Mouse (Mus musculus): ENCODE measurements around the gene Brap. TPM values are rescaled to one million over a fixed set of nuclear protein-coding genes. Genes with fewer than 3 reads are reported as not detected.
"Not testable (repeated sequence)": the region's sequence is repeated elsewhere in the genome, so short reads cannot be mapped to it uniquely, and the experiment has no call there.

The Brap gene
- 26.8 and 41.9 TPM in 2 replicates for total RNA-seq (2014; fragmentation: Nextera tagmentation)
- total RNA-seq (2017), result 57.6 and 62.5 TPM in 2 replicates

DNA sequence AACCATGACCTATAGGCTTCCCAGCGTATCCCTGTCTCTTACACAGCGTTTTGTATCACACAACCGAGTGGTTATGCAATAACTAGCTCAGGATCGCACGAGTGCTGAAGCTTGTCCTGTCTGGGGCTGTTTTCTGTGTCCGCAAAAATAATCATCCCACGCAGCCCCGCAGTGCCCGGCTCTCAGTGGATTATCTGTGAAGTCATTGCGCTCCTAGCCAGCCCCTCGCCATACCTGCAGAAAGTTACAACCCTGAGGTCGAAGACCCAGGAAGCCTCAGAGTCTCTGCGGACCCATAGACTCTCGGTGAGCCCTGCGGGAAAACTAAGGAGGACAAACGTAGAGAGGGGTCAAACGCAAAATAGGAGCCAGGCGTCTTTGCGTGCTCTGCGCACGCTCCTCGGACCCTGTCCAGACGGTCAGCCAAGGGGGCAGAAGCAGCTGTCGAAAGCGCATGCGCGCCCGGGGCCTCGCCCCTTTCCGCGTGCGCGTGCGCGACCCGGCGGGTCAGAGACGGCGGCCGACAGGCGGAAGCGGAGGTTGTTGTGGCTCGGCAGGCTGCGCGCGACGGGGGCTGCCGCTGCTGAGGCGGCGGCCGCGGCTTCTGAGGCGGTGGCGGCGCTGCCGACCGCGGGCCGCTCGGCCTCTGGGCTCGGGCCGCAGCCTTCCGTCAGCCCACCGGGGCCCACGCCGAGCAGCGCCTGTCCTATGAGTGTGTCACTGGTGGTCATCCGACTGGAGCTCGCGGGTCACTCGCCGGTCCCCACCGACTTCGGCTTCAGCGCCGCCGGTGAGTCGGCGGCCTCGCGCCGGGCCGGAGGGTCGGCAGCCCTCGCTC lies at the start of gene Brap, which contains the start of gene Acad10:
Gene Brap, plus strand, starts transcription at position 505 of the 838 bp plus-strand sequence.
Gene Acad10, minus strand, starts transcription at position 456 of the 838 bp plus-strand sequence.
- ATAC-seq (replicated peaks; ENCODE audit: low FRiP score, low TSS enrichment, poor library complexity, severe bottlenecking), result peak; percentile 61

DNA sequence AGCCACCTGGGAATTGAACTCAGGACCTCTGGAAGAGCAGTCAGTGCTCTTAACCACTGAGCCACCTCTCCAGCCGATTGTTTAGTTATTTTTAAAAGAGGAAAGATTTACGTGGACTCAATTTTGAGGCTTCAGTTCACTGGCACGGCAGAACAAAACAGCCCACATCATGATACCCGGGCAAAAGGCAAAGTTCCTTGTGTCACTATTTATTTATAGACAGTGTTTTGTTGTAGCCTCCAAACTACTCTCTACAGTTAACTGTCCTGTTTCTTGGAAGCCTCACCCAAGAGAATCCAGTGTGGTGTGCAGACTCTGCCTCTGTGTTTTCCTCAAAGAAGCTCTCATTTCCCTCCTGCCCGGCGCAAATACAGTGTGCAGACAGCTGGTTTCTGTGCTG lies 48.3 kb upstream of the Brap start:
- no peak for ATAC-seq (replicated peaks; ENCODE audit: low FRiP score, low TSS enrichment, poor library complexity, severe bottlenecking)

DNA sequence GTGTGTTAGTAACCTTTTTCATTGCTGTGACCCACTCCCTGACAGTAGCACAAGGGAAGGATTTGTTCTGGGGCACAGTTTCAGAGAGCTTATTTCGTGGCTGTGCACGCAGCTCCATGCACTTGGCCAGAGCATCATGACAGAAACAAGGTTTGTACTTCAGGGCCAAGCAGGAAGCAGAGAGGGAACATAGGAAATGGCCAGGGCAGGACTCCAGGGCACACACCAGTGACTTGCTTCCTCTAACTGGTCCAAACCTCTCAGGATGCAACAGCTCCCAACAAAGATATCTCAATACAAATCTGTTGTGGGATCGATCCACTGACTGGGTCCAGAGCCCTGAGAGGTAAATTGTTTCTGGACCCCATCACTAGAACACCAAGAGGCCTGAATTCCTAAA lies 45.4 kb upstream of the Brap start:
- not testable (repeated sequence) for ATAC-seq (replicated peaks; ENCODE audit: low FRiP score, low TSS enrichment, poor library complexity, severe bottlenecking)

- peak; percentile 67 for ATAC-seq (replicated peaks; ENCODE audit: low FRiP score, low TSS enrichment, poor library complexity, severe bottlenecking)
These were observed 41.5 kb upstream of the Brap start, which contains the start of gene Acad12 for GRCm38 (mm10) chr5:121618592-121619513. Gene Acad12 (minus strand): TSS chr5:121618938.

- no peak for ATAC-seq (replicated peaks; ENCODE audit: low FRiP score, low TSS enrichment, poor library complexity, severe bottlenecking)
These were observed 39.3 kb upstream of the Brap start for GRCm38 (mm10) chr5:121621102-121621501.

DNA sequence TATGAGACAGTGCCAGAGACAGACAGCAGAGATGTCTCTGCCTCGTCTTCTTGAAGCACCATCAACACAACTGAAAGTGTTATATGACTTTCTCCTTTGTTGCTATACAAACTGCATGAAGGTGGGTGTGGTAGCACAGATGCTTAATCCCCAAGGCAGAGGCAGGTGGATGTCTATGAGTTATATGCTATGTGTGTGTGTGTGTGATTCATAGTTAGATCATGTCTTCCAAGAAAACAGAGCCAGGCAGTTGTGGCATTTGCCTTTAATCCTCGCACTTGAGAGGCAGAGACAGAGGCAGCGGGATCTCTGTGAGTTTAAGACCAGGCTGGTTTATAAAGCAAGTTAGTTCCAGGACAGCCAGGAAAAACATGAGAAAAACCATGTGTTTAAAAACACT lies 37.1 kb upstream of the Brap start:
- ATAC-seq (replicated peaks; ENCODE audit: low FRiP score, low TSS enrichment, poor library complexity, severe bottlenecking), result no peak

- ATAC-seq (replicated peaks; ENCODE audit: low FRiP score, low TSS enrichment, poor library complexity, severe bottlenecking), result peak; percentile 60; the same call in 1 of the 2 replicates
These were observed 32.5 kb upstream of the Brap start for GRCm38 (mm10) chr5:121627871-121628270.

DNA sequence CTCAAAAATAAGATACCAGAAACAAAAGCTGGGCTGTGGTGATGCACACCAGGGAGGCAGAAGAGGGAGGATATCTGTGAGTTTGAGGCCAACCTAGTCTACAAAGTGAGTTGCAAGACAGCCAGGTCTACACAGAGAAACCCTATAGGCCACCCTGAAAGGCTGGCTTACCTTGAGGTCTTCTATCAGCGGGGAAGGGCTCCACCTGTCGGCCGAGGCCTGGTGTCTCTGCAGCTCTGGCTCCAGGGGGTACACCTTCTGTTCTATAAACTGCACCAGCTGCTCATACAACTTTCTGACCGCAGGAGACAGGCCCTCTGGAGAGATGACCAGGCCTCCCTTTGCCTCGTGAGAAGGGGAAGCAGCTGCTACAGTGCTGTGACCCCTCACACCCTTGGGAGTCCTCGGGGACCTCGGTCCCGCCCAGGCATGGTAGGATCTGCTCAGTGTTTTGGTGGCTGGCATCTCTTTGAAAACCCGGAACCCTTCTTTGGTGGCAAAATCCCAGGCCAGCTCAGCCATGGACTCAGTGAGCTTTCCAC lies 29.2 kb upstream of the Brap start:
- ATAC-seq (replicated peaks; ENCODE audit: low FRiP score, low TSS enrichment, poor library complexity, severe bottlenecking), result not testable (repeated sequence)

DNA sequence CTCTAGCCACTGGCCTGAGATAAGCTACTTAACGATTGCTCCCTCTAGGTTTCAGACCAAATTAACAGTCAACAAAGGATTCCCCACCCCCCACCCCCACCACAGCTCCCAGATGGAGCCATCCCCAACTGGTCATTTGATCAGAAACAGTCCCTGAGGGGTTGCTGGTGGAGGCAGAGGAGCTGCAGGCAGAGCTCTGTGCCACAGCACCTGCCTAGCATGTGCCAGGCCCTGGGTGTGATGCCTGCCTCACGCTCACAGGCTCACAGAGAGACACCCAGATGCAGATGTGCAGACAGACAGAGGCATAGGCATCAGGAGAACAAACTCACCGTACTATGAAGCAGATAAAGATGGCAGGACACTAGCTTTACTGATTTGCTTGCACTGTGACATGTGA lies 27.6 kb upstream of the Brap start:
- no peak for ATAC-seq (replicated peaks; ENCODE audit: low FRiP score, low TSS enrichment, poor library complexity, severe bottlenecking)

DNA sequence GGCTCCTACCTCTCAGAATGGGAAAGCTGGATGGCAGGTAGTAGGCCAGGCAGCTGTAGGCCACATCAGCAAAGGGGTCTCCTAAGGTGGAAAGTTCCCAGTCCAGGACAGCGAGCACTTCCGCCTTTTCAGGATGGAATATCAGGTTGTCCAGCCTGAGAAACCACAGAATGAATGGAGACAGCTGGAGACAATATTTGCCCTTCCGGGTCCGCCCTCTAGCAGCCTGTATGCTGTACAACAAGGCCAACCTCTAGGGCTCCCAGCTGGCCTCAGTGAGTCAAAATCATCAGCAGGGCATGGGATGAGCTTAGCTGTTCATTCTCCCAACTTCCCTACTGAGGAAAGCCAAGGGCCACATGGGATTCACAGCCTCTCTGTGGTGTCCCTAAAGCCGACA lies 25.7 kb upstream of the Brap start:
- no peak for ATAC-seq (replicated peaks; ENCODE audit: low FRiP score, low TSS enrichment, poor library complexity, severe bottlenecking)

GRCm38 (mm10) chr5:121637296-121637695 lies 23.1 kb upstream of the Brap start:
- ATAC-seq (replicated peaks; ENCODE audit: low FRiP score, low TSS enrichment, poor library complexity, severe bottlenecking), result no peak

- no peak for ATAC-seq (replicated peaks; ENCODE audit: low FRiP score, low TSS enrichment, poor library complexity, severe bottlenecking)
These were observed 20.8 kb upstream of the Brap start for GRCm38 (mm10) chr5:121639601-121640000.

DNA sequence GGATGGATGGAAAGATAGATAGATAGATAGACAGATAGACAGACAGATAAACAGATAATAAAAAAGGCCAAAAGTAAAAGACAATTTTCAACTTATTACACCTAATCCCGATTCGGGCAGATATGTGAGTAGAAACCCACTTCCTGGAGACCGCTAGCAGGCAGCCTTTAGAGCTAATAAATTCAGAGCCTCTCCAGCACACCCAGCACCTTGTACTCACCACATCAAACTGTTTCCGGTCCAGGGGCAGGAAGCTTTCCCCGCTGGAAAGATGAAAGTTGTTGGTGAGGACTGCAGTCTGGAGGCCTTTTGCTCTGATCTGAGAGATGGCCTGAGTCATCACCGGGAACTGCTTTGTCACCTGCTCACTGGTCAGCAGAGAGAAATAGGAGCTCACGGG lies 11.2 kb upstream of the Brap start:
- no peak for ATAC-seq (replicated peaks; ENCODE audit: low FRiP score, low TSS enrichment, poor library complexity, severe bottlenecking)

- ATAC-seq (replicated peaks; ENCODE audit: low FRiP score, low TSS enrichment, poor library complexity, severe bottlenecking), result no peak
These were observed 5.8 kb upstream of the Brap start for GRCm38 (mm10) chr5:121654526-121654925.

DNA sequence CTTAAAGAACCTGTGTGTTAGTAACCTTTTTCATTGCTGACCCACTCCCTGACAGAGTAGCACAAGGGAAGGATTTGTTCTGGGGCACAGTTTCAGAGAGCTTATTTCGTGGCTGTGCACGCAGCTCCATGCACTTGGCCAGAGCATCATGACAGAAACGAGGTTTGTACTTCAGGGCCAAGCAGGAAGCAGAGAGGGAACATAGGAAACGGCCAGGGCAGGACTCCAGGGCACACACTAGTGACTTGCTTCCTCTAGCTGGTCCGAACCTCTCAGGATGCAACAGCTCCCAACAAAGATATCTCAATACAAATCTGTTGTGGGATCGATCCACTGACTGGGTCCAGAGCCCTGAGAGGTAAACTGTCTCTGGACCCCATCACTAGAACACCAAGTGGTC lies 3.5 kb upstream of the Brap start:
- ATAC-seq (replicated peaks; ENCODE audit: low FRiP score, low TSS enrichment, poor library complexity, severe bottlenecking), result not testable (repeated sequence)

DNA sequence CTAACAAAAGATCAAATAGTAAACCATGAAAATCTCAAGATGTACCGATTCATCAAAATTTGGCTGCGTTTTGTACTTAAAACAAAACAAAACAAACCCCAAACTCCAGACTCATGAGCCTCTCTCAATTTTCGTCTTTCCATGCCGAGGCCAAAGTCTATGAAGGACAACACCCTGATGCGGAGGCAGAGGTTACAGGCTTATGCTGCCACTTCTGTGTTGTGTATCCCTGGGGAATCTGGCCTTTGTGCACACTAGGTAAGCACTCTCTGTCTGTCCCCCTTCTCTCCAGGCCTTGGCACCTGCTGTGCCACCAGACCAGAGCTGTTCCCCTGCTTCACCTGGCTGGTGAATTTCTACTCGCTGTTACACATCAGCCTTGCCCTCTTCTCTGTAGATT lies 2.7 kb upstream of the Brap start:
- ATAC-seq (replicated peaks; ENCODE audit: low FRiP score, low TSS enrichment, poor library complexity, severe bottlenecking), result not testable (repeated sequence)

DNA sequence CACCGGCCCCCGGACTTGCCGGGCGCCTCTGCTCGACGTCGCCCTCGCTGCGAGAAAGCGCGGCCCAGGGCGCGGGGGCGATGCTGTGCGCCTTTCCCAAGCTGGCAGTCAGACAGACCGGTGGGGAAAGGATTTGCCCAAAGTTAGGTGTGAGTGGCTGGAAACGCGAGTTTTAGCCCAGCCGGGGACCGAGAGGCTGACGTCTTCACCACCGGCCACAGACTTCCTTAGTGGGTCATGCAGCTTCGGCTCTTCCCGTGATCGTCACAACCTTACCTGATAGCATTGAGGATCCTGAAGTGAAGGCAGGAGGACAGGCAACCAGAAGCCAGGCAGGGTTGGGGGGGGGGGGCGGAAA lies 513 bp downstream of the Brap start:
- peak; percentile 24; the same call in 1 of the 2 replicates for ATAC-seq (replicated peaks; ENCODE audit: low FRiP score, low TSS enrichment, poor library complexity, severe bottlenecking)

GRCm38 (mm10) chr5:121661494-121661893 lies 1.1 kb downstream of the Brap start:
- no peak for ATAC-seq (replicated peaks; ENCODE audit: low FRiP score, low TSS enrichment, poor library complexity, severe bottlenecking)

GRCm38 (mm10) chr5:121663456-121663855 lies 3.1 kb downstream of the Brap start:
- no peak for ATAC-seq (replicated peaks; ENCODE audit: low FRiP score, low TSS enrichment, poor library complexity, severe bottlenecking)

GRCm38 (mm10) chr5:121664078-121664477 lies 3.7 kb downstream of the Brap start:
- no peak for ATAC-seq (replicated peaks; ENCODE audit: low FRiP score, low TSS enrichment, poor library complexity, severe bottlenecking)

All from megakaryocyte-erythroid progenitor cell, adult 5-6 weeks (primary cell).